Mouse (Mus musculus): Measurements from ENCODE around the gene Pglyrp2. TPM values are rescaled to one million over a fixed set of nuclear protein-coding genes. Genes with fewer than 3 reads are reported as not detected.

Pglyrp2 gene
- total RNA-seq, 2 experiments from 2014 or later: not detected

DNA sequence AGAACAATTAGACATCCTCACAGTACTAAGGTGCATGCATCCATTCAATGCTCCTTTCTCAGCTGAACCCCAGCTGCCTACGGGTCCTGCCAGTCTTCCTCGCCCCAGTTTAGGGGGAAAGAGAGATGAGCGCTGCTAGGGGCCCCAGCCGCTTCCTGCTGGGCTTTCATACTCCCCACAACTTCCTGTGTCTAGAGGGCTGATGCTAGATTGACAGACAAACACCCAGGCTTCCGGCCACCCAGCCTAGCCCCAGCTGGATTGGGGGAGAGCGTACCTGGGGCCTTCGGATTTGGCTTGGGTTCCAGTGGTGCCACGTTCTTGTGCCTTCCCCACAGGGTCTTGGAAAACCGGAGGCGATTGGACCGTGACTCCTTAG, 21.2 kb downstream of the Pglyrp2 start:
- no peak for DNase-seq (ENCODE audit: low spot score)

DNA sequence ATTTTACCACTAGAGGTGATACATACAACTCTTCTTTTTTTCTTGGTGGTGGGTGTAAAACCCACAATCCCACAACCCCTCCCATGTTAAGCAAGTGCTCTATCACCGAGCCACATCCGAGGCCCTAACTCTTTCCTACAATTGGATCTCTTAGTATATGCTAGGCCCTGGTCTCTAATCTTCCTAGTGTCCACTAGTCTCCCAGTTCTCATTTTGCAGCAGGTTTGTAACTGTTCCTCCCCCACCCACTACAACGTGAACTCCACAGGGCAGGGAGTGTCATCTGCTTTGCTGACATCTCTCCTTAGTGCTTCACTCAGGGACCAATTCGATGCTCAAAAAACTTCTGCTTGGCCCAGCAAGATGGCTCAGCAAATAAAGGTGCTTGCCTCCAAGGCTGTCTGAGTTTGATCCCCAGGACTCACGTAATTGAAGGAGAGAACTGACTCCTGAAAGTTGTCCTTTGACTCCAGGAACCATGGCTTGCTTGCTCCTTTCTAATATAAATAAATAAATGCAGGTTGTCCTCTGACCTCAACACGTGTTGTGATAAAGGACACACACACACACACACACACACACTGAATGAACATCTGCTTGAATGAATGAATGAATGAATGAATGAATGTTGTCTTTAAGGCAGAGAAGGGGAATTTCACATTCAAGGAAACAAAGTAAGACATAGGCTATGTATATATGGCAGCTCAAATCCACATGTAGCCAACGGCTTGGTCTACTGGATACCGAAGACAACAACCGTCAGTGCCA, 21.8 kb downstream of the Pglyrp2 start:
- DNase-seq (ENCODE audit: low spot score): no peak

DNA sequence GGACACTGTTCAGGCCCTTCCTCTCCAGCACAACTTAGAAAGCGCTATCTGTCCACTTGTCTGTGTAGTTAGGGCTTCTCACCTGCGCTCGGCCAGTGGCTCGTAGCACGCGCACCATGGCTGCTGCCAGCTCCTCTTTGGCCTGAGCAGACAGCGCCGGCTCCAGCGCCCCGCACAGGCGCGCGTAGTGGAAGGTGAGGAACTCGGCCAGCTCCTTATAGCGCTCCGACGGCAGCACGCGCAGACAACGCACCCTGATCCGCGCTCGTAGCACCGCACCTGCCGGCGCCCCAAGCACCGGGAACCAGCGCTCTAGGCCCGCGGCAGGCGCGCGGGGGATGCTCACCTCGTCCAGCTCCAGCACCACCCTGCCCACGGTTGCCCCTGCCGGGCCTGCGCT, 27.7 kb downstream of the Pglyrp2 start:
- DNase-seq (ENCODE audit: low spot score): no peak

DNA sequence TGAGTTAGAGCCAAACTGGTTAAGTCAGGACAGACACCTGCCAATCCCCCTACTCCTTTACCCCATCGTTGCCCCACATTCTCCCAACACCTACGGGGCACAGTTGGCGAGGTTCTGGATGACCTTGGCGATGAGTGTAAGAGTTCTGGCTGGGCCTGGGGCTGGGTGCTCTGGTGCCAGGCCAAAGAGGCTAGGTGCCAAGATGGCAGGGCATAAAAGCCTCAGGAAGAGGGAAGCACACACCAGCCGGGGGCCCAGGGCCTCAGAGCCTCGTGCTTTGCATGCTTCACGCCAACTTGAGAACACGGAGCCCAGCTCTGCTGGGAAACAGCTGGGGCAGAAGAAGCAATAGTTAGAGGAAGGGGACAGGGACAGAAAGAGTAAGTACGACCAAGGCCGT, 30.0 kb downstream of the Pglyrp2 start:
- no peak for DNase-seq (ENCODE audit: low spot score)

DNA sequence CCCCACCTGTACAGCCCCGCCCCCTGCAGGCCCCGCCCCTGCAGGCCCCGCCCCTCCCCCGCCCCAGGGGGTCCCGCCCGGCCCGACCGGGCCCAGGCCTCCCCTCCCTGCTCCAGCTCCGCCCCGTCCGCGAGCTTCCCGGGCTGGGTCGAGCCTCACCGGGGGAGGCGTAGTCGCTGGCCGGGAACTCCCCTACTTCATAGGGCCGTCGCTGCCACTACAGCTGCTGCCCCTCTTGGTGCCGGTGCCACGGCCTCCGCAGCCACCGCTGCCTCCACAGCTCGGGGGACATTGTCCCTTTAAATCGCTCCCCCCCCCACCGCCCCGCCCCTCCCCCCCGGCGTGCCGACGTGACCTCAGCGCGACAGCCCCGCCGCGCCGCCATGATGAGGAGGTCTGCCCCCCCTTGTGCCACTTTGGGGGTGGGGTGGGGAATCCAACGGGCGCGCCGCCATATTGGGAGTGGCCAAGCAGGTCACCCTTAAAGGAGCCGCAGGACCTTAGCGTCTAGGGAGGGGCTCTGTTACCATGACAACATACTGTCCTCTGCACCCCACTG, 34.8 kb downstream of the Pglyrp2 start, which contains the start of gene Wiz:
Wiz (minus strand) TSS at position 339 of the 559 bp plus-strand sequence.
- DNase-seq (ENCODE audit: low spot score): peak; percentile 96

DNA sequence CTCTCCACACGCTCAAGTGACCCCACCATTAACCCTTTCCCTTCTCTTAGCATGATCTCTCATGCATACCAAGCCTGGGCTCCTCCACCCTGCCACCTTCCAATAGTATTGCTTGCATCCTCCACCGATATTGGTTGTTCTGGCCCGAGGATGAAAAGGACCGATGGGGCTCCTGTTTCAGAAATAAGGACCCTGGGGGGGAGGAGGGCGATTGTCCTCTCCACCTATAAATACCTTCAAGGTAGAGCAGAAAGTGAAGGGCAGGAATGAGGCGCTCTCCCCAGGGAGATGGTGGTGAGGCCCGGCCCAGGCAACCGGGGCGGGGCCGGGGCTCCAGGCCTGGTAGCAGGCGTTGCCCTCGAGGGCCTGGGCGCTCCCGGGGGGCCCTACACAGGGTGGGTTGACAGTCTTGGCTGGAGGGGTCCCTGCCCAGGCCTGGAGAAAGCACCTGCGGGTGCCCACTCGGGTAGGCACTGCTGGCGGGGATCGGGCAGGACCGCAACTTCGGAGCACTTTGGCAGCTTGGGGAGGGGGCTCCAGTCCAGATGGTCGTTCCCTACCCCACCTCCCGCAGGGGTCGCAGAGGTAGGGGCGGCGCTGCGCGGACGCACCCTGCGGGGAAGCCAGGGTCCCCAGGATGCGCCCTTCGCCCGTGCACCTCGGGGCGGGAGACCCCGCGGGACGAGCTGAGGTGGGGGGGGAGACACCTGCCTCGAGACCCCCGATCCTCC, 35.4 kb downstream of the Pglyrp2 start:
- DNase-seq (ENCODE audit: low spot score): no peak

DNA sequence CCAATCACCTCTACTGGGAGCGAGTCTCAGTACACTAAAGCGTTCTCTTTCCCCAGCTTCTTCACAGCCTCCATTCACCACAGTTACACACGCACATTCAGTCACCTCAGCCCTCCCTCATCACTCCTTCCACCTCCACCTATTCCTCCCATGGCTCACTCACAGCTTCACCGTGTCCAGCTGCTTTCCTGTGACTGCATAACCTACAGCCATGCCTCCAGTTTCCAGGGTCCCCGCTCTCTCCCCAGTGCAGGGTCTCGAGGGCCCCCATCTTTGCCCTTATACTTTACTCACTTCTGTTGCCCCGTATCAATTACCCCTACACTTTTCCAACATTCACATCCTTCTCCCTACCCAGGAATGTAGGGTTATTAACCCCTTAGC, 36.0 kb downstream of the Pglyrp2 start:
- no peak for DNase-seq (ENCODE audit: low spot score)

DNA sequence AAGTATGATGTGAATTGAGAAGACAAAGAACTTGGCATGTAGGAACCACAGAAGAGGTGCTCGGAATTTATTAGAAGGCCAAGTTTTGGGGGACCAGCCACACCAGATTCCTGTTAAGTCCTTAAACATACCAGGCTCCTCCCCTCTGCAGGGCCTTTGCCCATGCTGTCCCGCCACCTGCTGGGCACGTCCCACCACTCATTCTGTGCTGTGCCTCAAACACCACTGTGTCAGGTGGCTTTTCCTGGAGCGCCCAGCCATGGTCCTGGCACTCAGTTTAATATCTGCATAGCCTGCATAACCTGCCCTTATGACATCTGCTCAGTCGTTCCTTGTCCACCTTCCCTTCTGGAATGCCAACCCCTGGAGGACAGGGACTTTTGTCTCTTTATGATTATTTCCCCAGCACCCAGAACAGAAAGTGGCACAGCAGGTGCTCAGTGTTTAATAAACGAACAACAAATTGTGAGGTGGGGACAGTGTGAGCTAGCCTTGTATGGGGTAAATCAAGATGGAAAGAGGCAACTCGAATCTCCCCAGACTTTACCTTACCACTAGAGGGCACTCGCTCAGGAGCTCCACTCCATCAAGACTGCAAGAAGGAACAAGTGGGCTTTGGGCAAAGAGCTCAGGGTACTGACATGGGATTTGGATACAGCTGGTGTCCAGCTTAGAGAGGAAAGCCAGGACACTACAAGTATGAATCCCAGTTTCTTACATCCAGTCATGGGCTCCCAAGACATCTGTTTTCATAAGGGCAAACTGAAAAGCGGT, 37.1 kb downstream of the Pglyrp2 start:
- DNase-seq (ENCODE audit: low spot score): peak; percentile 39

DNA sequence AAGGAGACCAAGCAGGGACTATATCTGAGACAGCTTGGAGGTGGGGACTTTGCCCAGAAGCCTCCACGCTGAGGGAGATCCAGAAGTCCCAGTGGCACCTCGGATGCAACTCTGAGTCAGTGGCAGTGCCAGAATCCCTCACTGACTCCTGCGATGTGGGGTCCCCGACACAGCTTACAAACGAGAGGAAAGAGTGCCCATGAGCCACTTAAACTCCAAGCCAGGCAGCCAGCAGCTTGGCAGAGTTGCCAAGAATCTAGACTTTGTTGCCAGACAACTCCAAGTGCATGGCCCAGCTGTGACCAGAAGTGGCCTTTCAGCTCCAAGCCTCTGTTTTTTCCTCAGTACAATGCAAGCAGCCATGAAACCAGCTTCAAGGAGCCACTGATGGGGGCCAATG, 40.3 kb downstream of the Pglyrp2 start:
- peak; percentile 36 for DNase-seq (ENCODE audit: low spot score)

DNA sequence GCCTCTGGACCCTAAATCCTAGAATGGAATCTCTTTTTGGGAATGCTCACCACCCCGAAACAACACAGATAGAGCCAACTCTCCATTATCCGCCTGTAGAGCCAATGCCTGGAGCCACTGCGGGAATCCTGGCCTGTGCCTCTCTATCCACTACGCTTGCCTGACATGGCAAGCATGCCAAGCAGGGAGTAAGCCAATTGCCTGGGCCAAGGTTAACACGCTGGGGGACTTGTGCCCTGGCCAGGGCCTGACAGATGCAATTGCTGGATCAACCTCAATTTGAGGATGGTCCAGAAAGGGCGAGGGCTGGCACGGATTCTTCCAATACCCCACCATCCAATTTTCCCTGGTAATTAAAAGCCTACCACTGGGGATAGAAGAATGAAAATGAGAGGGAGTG, 41.4 kb downstream of the Pglyrp2 start:
- peak; percentile 52 for DNase-seq (ENCODE audit: low spot score)

DNA sequence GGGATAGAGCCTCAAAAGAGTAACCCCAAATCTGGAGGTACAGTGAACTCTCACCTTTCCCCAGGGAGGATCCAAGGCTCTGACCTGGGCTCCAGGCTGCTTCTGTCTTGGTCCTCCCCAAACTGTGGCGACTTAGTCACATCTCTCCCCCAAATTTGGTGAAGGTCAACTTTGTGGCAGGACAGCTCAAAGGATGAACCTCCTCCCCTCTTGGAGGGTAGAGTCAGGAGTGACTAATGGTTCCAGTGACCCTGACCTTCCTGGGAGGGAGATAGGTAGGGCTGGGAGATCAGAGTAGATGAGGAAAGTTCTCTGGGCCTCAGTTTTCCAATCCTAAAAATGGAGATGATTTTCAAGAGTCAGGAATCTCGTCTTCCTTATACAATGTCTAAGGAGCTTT, 45.2 kb downstream of the Pglyrp2 start:
- DNase-seq (ENCODE audit: low spot score): no peak

DNA sequence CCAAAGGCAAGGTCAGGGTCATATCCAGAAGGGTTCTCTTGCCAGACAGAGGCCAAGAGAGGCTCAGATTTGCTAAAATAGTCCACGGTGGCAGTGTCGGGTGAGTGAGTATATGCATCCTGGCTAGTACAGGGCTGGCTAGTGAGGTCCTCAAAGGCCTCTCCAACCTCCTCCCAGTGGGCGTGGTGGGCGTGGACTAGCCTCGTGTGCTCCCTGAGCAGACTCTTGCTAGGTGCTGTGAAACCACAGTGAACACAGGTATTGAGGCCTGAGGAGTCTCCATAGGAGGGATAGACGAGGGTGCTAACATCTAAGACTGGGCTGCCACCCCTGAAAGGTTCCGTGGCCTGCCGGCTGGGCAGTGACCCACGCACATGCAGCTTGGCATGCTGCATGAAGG, 46.8 kb downstream of the Pglyrp2 start:
- DNase-seq (ENCODE audit: low spot score): no peak

DNA sequence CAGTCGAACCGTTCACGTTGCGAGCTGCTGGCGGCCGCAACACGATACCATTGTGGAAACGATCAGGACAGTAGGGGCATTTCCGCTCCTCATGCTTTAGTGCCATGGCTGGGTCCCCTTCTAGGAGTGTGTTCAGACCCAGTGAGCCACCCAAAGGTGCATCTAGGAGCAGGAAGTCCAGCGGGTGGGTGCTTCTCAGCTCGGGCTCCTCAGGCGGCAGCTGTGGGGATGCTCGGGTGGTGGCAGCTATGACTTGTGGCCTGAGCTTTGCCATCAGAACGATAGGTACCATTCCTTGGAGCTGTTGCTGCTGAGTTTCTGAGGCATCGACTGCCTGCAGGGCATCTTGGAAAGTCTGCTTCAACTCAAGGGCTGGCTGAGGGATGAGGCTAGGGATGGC, 47.5 kb downstream of the Pglyrp2 start:
- DNase-seq (ENCODE audit: low spot score): no peak

DNA sequence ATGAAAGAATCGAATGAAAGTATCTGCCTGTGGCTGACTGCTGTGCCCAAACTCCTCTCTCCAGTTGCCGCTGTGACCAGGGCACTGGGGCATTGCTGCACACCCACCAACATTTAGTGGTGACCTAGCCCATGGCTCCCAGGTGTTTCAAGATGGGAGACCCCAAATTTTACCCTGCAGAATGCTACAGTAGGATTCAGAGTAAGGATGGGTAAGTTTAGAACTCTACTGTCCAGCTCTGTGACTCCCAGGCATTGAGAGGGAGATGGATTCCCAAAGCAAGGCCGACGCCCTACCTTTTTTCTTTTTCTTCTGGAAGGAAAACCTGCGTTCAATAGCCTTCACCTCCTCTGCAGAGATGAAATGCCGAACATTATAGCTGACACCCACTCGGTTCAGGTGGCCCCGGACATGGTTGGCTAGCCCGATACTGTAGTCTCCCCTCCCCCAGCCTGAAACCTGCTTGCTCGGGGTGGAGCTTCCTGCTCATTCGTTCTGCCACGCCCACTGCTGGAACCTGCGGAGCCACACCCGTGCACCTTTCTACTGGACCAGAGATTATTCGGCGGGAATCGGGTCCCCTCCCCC, 54.9 kb downstream of the Pglyrp2 start:
- no peak for DNase-seq (ENCODE audit: low spot score)

DNA sequence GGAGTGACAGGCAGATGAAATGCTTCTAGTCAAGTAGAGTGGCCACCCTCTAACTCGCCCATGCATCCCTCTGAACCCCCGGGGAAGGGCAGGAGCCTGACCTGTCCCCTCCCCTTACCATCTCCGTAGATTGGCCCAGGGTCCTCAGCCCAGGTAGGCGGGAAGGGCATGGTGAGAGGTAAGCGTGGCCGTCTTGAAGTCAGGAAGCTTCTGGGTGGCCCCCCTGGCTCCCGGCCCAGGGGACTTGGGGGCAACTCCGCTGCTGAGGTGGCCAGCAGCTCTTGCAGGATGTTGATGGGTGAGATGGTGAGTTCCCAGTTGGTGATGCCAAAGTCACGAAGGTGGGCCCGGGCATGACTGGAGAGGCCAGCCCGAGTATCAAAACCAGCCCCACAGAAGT, 56.3 kb downstream of the Pglyrp2 start:
- DNase-seq (ENCODE audit: low spot score): no peak

DNA sequence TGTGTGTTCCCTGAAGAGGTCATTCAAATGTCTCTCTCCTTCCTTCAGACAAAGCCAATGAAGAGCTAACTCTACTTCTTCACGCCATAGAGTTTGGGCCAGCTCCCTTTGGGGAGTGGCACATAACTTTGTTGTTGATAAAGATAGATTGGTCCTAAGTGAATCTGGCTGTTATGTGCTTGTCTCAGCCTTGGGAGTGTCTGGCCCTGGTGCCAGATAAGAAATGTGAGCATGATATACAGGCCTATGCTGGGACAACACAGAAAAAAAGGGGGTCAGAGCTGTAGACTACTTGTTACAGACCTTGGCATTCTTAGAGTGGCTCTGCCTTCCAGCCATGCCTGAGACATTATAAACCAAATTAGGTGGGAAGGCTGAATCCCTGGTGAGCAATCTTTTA, 58.7 kb downstream of the Pglyrp2 start:
- DNase-seq (ENCODE audit: low spot score): no peak

DNA sequence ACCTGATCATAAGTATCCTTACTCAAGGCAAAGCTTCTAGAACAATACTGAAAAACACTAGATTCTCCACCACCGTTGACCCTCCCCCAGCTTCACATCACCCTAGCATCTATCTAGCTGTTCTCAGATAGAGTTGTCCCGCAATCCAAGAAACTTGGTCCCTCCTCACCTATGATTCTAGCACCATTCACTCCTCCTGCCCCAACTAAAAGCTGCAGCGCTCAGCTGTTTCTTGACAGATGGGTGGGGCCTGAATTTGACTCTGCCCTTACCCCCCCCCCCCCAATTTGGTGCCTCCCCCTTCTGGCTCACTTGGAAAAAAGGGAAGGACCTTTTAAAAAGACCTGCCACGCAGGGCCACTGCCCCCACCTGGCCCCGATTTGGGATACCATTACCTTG, 59.1 kb downstream of the Pglyrp2 start:
- DNase-seq (ENCODE audit: low spot score): no peak

DNA sequence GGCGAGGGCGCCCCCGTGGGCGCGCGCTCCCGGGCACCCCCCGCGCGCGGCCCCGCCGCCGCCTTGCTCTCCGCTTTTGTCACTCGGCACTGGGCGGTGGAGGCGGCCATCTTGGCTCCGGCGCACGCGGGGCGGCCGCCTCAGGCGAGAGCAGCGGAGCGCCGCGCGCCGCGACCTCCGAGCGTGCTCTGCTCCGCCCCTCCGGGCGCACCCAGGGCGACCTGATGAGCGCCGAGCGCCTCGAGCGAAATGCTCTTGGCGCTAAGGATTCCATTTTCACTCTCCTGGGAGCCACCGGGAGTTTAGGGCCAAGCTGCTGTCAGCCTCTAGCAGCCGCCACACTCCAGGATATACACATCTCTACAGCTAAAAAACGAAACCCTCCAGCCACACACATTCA, 59.6 kb downstream of the Pglyrp2 start:
- DNase-seq (ENCODE audit: low spot score): peak; percentile 90

DNA sequence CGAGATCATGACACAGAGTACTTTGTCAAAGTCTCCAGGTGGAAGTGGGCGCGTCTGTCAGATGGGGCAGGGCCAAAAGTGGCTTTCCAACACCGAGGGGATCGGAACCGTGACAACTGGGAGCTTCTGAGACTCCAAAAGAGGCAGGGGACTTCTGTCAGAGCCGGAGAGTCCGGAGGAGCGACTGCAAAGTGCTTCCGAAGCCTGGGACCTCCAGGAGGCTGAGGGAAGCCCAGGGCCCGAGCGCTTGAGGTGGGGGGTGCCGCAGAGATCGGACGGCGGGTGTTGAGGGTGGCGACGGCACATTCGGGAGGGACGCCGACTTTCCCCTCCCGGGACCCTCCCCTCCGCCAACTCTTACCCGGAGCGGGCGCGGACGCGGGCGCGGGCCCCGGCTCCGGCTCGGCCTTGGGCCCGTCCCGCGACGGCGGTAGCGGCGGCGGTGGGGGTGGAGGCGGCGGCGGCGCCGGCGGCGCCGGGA, 60.1 kb downstream of the Pglyrp2 start:
- no peak for DNase-seq (ENCODE audit: low spot score)

DNA sequence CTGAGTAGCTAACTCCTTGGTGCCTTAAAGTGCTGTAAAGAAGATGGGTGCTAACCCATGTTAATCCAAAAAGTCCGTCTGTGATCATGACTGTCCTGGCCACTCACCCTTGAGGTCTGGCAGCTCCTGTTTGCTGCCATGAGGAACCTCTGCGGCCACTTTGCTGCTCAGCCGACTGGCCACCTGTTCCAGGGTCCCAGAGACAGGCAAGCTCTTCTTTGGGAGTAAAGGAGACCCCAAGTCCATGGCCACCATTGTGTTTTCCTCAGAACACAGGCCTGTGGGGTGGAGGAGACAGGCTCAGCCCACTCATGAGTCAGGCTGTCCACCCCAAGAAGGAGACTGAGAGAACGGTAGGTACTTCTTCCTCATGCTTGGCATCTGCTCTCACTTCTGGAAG, 61.3 kb downstream of the Pglyrp2 start:
- DNase-seq (ENCODE audit: low spot score): no peak

Measured in gastrocnemius, adult 18-20 months (tissue).